Mouse (Mus musculus) right cerebral cortex, postnatal 25 days (tissue): ENCODE results near the gene Efna5.

ENCODE experiments used
- DNase-seq: peaks from one replicate; pipeline ENCODE4 v3.0.0; 2022

Efna5 gene

DNA sequence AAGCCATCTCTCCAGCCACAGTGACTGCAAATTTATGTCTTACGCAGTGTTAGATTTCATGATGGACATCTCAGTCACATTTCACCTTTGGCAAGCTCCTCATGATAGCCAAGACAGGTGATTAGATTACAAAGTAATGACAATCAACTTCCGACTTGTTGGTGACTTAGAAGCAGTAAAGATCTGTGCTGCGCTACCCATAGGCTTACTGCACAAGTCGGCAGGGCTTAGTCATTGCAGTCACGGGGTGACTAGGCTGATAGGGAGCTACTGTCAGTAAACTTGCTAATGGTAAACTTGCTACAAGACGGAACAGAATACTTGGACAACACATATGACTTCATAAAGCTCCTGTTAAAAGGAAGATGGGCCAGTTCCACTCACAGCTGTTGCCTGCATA is 136.9 kb downstream of the Efna5 start:
- no peak for DNase-seq

DNA sequence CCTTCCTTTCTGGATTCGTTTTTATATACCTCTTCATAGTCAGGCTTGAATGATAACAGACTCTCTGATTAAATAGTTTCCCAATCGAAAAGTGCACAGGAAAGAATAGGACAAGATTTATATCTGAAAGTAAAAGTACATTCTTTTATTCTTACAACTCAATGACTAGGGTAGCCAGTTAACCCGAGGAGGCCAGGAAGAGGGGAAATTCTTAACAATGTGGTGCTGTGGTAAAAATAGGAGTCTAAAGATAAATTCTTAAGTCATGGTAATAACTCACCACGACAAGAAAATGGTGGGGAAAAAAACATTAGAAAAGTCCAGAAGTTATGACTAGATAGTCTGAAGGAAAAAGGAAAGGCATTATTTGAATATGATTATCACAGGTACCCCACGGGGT is 139.4 kb downstream of the Efna5 start:
- no peak for DNase-seq

DNA sequence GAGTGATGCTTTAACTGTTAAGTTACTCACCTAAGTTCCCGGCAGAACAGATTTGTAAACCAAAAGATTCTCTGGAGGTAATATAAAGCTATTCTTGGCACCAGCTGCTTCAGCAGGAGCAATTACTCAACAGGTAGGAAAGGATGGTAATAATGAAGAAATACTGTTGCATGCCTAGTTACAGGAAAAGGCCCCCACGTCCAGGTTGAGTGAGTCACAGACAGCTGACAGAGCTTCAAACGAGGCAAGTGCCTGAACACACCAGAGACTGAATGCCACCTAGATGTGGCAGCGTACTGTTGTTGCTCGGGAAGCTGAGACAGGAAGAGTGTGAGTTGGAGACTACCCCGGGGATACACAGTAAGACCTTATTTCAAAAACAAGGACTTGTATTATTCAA is 140.1 kb downstream of the Efna5 start:
- DNase-seq: no peak

GRCm38 (mm10) chr17:62739993-62740392 is 141.1 kb downstream of the Efna5 start:
- DNase-seq: no peak

DNA sequence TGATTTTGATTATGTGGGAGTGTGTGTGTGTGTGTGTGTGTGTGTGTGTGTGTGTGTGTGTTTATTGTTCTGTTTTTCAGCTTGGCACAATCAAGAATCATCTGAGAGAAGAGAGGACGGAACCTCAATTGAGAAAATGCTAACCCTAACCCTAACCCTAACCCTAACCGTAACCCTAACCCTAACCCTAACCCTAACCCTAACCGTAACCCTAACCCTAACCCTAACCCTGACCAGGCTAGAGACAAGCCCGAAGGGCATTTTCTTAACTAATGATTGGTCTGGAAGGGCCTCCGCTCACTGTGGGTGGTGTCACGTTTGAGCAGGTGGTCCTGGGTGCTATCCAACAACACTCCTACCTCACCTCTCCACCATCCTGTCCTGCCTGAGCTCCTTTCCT is 143.7 kb downstream of the Efna5 start:
- no peak for DNase-seq

DNA sequence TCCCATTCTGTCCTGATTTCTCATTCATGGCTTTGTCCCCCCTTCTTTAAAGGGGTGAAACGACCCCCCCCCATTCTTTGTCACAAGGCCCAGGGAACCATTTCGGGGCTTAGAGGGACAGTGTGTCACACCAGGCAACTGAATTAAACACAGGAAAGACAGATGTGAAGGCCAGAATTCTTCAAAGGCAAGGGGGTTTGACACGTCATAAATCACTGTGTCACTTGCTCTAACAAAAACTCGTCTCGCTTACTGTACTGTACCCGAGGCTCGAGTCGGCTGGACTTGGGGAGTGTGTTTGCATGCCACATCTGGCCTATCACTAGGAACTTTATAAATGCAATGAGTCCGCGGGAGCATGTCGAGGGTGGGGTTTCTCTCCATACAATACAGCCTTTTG is 145.2 kb downstream of the Efna5 start:
- DNase-seq: no peak

DNA sequence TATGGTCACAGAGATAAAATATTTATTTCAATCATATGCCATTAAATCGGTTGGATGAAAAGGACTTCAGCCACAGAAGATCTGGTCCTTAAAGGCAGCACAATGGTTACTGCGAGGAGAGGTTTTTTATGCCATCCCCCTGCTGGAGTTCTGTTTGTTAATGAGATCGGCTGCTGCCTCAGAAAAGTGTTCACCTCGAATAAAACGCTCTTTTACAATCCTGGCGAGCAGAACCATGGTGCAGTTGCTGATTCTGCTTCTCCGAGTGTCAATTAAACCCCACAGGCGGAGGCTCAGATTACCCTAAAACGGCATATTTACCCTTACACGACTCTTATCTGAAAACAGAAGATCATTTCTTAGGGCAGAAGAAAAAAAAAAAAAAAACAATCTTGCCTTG is 146.2 kb downstream of the Efna5 start:
- no peak for DNase-seq

DNA sequence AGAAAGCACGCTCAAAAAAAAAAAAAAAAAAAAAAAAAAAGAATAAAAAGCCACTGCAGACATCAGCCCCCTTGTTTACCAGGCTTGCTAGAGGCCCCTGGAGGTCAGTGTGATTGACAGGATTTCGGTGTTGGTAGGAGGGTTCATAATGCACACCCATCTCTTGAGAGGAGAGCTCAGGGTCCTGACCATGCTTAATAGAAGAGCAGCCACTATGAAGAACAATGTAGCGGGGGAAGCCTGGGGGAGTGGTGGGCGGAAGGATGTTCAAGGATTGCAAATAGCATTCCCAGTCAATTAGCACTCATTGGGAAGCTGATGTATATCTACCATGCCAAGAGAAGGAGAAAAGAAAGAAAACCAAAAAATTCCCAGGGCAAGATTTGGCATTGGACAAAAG is 147.1 kb downstream of the Efna5 start:
- DNase-seq: no peak

DNA sequence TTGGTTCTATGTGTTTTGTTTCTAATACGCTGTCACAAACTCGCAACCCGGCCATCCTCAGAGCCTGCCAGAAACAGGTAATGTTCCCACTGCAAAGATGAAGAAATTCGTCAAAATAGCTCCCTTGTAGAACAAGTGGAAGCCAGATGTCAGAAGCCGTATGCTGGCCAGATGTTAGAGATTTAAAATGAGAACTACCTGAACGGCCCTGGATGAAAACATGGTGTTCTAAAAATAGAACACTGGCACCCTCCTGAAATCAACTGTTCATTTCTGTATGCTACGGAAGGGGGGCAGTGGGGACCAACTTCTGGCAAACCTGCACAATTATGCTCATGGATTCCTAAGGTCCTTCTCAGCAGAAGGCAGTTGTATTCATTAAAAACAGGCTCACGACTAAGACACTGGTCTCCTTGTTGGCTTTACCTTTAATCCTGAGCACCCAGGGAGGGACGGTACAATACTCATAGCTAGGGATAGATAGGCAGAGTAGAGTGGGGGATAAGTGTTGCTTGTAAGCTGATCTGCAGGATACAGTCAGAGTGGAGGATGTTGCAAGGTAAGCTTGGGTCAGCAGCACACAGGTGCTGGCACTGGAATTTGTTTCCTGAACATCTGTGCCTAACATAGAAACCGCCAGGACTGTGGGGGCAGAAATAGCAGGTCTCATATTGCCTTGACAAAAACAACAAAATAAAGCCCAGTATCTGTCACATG is 151.2 kb downstream of the Efna5 start:
- DNase-seq: no peak

DNA sequence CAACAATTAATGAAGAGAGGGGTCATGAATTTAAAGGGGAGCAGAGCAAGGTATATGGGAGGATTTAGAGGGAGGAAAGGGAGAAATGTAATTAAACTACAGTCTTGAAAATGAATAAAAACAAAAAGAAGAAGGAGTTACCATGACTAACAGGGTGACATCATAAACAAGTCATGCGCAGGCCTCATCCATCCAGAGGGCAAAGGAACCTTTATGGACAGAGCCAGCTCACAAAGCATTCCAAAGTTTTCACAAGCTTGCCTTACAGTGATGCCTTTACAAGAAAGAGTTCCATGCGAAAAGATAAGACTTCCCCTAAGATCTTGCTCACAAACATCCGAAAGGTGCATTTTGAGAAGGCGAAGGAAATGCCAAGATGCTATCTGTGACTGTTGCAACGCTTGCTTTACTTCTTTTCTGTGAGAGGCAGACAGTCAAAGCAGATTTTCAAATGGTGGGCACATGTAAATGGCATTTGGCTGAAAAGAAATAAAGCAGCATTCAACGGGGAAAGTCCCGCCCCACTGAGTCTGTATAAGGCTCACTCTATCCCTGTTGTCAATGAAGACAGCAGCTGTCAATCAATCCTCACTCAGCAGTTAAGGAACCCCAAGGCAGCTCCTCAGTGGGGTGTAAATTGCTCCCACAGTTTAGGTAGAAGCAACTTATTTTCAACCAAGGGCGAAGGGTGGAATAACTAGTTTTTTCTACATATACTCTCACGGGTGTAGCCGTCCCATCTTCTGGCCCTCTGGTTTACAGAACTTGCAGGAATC is 152.8 kb downstream of the Efna5 start:
- no peak for DNase-seq

DNA sequence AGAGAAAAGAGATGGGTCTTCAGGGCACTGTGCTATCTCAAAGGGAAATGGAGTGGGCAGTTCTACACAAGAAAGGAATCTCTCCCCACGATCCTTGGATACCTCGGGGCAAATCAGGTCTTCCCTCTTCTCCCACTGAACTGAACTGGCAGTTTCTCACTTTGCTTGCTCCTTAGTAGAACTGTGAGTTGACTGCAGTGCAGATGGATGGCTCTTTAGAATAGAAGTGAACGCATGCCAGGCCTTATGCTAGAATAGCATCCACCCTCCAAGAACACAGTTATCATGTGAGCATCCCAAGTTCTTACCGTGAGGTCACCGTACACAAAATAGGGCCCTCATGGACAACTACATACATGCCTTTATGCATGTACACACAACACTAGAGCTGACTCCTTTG is 155.0 kb downstream of the Efna5 start:
- DNase-seq: no peak

GRCm38 (mm10) chr17:62722962-62723361 is 158.2 kb downstream of the Efna5 start:
- no peak for DNase-seq

DNA sequence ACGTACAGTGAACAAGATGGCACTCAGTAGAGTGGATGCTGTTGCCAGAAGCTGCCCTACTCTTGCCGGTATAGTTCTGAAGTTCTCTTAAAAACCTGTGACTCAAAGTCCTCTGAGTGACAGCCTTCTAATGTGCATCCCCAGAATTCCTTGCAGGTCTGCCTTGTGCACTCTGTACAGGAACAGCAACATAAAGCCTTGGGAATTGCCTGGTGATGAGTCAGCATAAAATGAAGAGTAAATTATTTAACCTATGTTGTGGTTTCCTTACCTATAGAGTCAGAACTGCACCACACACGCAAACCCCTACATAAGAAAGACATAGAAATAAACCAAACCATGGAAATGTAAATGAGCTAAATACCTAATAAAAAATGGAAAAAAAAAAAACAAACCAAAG is 159.5 kb downstream of the Efna5 start:
- no peak for DNase-seq

DNA sequence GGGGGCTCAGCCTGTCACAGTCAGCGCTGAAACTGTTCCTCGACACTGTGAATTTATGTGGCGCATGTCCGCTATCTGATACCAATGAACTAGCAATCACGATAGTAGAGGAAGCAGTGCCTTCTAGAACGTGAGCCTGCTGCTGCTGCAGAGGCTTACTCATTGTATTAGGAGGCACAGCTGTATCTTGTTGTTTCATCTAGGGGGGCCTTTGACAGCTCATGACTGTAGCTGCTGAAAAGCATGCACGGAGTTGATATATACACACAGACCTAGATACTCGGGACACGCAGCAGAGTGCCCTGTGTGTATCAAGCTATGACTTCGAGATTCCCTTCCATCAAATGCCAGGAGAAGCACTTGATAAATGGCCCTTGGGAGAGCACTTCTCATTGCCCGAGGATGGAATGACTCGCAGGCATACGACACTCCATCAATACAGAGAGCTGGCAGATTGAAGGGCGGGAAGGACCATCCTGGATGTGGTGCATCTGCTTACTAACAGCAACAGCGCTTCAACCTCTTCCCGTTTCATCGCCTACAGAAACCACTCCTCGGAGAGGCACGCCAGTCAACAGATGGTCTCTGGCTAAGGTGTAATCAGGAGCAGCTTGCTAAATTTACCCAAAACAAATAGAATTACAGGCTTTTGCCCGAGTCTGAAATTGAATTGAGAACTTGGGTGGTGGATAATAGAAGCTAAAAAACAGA is 160.2 kb downstream of the Efna5 start:
- peak; percentile 40 for DNase-seq

- no peak for DNase-seq
These were observed 163.5 kb downstream of the Efna5 start for GRCm38 (mm10) chr17:62717426-62718131.

DNA sequence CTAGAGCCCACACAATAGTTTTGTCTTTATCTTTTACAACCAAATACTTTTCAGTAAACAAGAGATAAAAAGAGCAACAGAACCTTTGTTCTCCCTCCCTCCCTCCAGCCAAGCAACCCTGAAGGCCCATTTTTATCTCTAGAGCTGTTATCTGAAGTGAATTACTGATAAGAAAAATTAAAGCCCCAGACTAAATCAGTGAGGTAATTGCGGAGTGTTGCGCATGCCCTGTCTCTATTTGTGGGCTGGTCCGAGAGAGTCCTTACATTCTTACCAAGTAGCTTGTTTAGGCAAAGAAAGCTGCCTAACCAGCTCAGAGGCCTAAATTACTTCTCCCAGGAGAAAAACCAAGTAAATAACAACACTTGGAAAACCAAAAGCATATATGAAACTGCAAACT is 167.7 kb downstream of the Efna5 start:
- no peak for DNase-seq

- no peak for DNase-seq
These were observed 174.7 kb downstream of the Efna5 start for GRCm38 (mm10) chr17:62706418-62706817.

DNA sequence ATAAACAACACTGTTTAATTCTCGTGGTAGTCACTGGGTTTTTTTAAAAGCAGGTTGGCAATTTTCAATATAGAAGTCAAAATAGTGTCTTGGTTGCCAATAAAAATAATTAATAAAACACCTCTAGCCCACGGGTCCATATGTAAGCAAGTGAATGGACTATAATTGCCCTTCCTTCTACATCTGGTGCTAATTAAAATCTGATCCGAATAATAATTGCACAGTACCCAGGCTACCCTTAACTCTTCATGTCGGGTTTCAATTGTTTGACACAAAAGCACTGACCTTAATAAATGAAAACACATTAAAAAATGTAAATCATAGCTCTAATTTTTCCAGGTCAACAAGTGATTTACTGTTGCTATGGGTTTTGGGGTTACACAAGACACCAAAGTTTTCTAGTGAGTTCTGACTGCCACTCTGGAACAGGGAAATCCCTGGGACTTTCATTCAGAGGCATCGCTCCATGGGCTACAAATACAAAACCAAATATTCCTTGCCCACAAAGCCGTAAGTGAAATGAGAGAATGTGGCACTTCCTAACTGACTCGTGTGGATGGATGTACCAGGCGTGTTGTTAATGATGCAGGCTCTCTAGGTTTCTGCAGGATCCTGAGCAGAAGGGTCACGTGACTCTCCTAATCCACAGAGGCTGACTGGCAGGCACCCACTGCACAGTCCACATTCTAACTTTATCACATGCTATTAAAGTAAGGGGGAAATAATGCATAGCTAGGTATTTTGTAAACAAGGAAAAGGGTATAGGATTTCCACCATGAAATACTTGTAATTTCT is 178.9 kb downstream of the Efna5 start:
- no peak for DNase-seq

DNA sequence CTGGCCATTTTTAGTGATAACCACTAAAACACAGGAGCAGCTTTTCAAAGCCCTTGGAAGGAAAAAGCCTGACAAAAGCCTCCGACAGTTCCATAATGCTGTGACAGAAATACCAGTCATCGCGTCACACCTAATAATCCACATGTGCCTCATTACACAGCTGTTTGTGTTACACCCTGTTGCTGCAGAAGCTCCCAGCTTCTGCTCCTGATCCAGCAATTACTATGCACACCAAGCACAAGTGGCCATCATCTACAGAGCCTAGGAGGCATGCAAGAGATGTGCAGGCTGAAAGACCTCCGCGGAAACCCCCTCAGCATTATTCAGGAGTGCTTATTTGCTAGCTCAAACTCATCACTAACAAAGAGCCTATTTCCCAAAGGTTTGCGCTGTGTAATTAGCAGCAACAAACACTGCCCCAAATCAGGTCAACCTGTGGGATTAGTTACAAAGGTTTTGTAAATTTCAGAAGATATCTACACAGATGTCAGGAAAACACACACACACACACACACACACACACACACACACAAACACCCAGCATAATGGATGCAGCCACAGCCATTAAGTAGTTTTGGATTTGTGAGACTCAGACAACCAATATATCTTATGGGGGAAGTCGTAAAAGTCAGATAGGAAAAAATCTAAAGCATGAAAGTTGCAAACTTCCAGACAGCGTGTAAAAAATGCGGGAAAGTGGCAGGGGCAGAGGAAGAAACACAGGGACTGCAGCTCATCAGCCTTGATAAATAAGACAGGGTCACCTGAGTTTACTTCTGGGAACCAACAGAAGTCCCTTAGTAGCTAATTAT is 180.1 kb downstream of the Efna5 start:
- DNase-seq: no peak

- DNase-seq: no peak
These were observed 186.1 kb downstream of the Efna5 start for GRCm38 (mm10) chr17:62694958-62695437.

DNA sequence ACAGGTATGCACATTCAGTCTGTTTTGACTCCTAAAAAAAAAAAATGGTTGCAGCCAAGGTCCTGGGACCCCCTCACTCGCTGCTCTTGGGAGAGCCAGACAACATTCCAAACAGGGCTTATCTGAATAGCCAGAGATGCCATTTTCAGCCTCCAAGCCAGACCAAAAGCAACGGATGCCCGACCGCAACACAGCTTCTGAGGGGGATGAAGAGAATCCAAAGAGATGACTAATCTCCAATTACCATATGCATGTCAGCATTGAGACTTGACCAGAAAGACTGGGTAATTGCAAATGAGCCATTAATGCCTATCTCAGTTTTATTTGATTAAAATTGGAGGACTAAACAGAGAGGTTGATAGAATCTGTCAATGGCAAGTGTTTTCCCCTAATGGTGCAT is 188.9 kb downstream of the Efna5 start:
- no peak for DNase-seq
